Mouse (Mus musculus): ENCODE measurements around the gene Cfap157. TPM values are rescaled to one million over a fixed set of nuclear protein-coding genes. Genes with fewer than 3 reads are reported as not detected.

The Cfap157 gene
- polyA plus RNA-seq, 2 experiments: not detected

- no peak for DNase-seq (ENCODE audit: low read depth in 3 of 3, low spot score in 3 of 3)
- Histone ChIP-seq H3K36me3 (replicated peaks; ENCODE audit: control insufficient read depth, insufficient read depth, low read depth) (no peaks in the 10 kb centered on the region), H3K4me2 (ENCODE audit: low read depth) (no peak overlapping the region), H3K4me1 (replicated peaks; ENCODE audit: control insufficient read depth in 2 of 2, insufficient read depth in 2 of 2, low read length in 1 of 2) (no peaks in the 10 kb centered on the region), H3K4me3 (ENCODE audit: insufficient read depth in 1 of 2, low read depth in 2 of 2, low read length in 2 of 2) (no peak overlapping the region), H3K27ac (no peak overlapping the region), H3K27me3 (ENCODE audit: control insufficient read depth, insufficient read depth, low read length) (no peaks in the 10 kb centered on the region), H3K9me3 (ENCODE audit: control insufficient read depth, low read length) (no peaks in the 10 kb centered on the region), H3K9ac (replicated peaks) (no peak overlapping the region)
- ATAC-seq (ENCODE audit: insufficient read depth): no peak
- 67% methylated on average over 7 of the region's 7 CpGs for WGBS (ENCODE audit: insufficient replicate concordance)
- no peak for TF ChIP-seq EP300 (IDR thresholded peaks at IDR 0.05; ENCODE audit: low read depth)
- TF ChIP-seq CTCF (IDR thresholded peaks at IDR 0.05; ENCODE audit: low read depth): no peak
Measured at GRCm38 (mm10) chr2:32817589-32817988, 33.4 kb upstream of the Cfap157 start.

- TF ChIP-seq EP300 (IDR thresholded peaks at IDR 0.05; ENCODE audit: low read depth): no peak
- TF ChIP-seq CTCF (IDR thresholded peaks at IDR 0.05; ENCODE audit: low read depth): no peak
- H3K27me3 ChIP-seq (ENCODE audit: control insufficient read depth, insufficient read depth, low read length): no peaks in the 10 kb centered on the region
- no peak overlapping the region for H3K4me3 ChIP-seq (ENCODE audit: insufficient read depth in 1 of 2, low read depth in 2 of 2, low read length in 2 of 2)
- H3K9ac ChIP-seq (replicated peaks): no peak overlapping the region
- H3K27ac ChIP-seq: no peak overlapping the region
- WGBS (ENCODE audit: insufficient replicate concordance): 66% methylated on average over 17 of the region's 17 CpGs
- H3K4me1 ChIP-seq (replicated peaks; ENCODE audit: control insufficient read depth in 2 of 2, insufficient read depth in 2 of 2, low read length in 1 of 2): no peaks in the 10 kb centered on the region
- H3K36me3 ChIP-seq (replicated peaks; ENCODE audit: control insufficient read depth, insufficient read depth, low read depth): no peaks in the 10 kb centered on the region
- no peaks in the 10 kb centered on the region for H3K9me3 ChIP-seq (ENCODE audit: control insufficient read depth, low read length)
- no peak for DNase-seq (ENCODE audit: low read depth in 3 of 3, low spot score in 3 of 3)
- no peak for ATAC-seq (ENCODE audit: insufficient read depth)
- no peak overlapping the region for H3K4me2 ChIP-seq (ENCODE audit: low read depth)
Measured at GRCm38 (mm10) chr2:32816946-32817581, 32.8 kb upstream of the Cfap157 start.

GRCm38 (mm10) chr2:32816497-32816896 is 32.3 kb upstream of the Cfap157 start:
- peaks cover 0 to 1% of the 10 kb centered on the region in 2 experiments; a peak in 1 of 4 replicates for H3K4me1 ChIP-seq (replicated peaks; ENCODE audit: control insufficient read depth in 2 of 2, insufficient read depth in 2 of 2, low read length in 1 of 2)
- H3K27me3 ChIP-seq (ENCODE audit: control insufficient read depth, insufficient read depth, low read length): no peaks in the 10 kb centered on the region
- ATAC-seq (ENCODE audit: insufficient read depth) (no peak), DNase-seq (ENCODE audit: low read depth in 3 of 3, low spot score in 3 of 3) (no peak)
- no peak for TF ChIP-seq CTCF (IDR thresholded peaks at IDR 0.05; ENCODE audit: low read depth)
- no peak for TF ChIP-seq EP300 (IDR thresholded peaks at IDR 0.05; ENCODE audit: low read depth)
- no peak overlapping the region for H3K4me2 ChIP-seq (ENCODE audit: low read depth)
- no peak overlapping the region for H3K27ac ChIP-seq
- 75% methylated on average over 2 of the region's 2 CpGs for WGBS (ENCODE audit: insufficient replicate concordance)
- no peaks in the 10 kb centered on the region for H3K36me3 ChIP-seq (replicated peaks; ENCODE audit: control insufficient read depth, insufficient read depth, low read depth)
- H3K9ac ChIP-seq (replicated peaks): no peak overlapping the region
- no peaks in the 10 kb centered on the region for H3K9me3 ChIP-seq (ENCODE audit: control insufficient read depth, low read length)
- no peak overlapping the region for H3K4me3 ChIP-seq (ENCODE audit: insufficient read depth in 1 of 2, low read depth in 2 of 2, low read length in 2 of 2)

GRCm38 (mm10) chr2:32811959-32812358 is 27.7 kb upstream of the Cfap157 start:
- Histone ChIP-seq H3K36me3 (replicated peaks; ENCODE audit: control insufficient read depth, insufficient read depth, low read depth) (no peaks in the 10 kb centered on the region), H3K9me3 (ENCODE audit: control insufficient read depth, low read length) (no peaks in the 10 kb centered on the region), H3K4me1 (replicated peaks; ENCODE audit: control insufficient read depth in 2 of 2, insufficient read depth in 2 of 2, low read length in 1 of 2) (peaks cover 0 to 2% of the 10 kb centered on the region in 2 experiments; a peak in 1 of 4 replicates), H3K9ac (replicated peaks) (no peak overlapping the region), H3K27ac (no peak overlapping the region), H3K4me2 (ENCODE audit: low read depth) (no peak overlapping the region), H3K27me3 (ENCODE audit: control insufficient read depth, insufficient read depth, low read length) (no peaks in the 10 kb centered on the region), H3K4me3 (ENCODE audit: insufficient read depth in 1 of 2, low read depth in 2 of 2, low read length in 2 of 2) (no peak overlapping the region)
- WGBS (ENCODE audit: insufficient replicate concordance): 72% methylated on average over 8 of the region's 8 CpGs
- TF ChIP-seq CTCF (IDR thresholded peaks at IDR 0.05; ENCODE audit: low read depth): no peak
- no peak for TF ChIP-seq EP300 (IDR thresholded peaks at IDR 0.05; ENCODE audit: low read depth)
- DNase-seq (ENCODE audit: low read depth in 3 of 3, low spot score in 3 of 3) (no peak), ATAC-seq (ENCODE audit: insufficient read depth) (no peak)

- DNase-seq (ENCODE audit: low read depth in 3 of 3, low spot score in 3 of 3) (no peak), ATAC-seq (ENCODE audit: insufficient read depth) (no peak)
- Histone ChIP-seq H3K9me3 (ENCODE audit: control insufficient read depth, low read length) (no peaks in the 10 kb centered on the region), H3K4me2 (ENCODE audit: low read depth) (no peak overlapping the region), H3K27me3 (ENCODE audit: control insufficient read depth, insufficient read depth, low read length) (no peaks in the 10 kb centered on the region), H3K4me3 (ENCODE audit: insufficient read depth in 1 of 2, low read depth in 2 of 2, low read length in 2 of 2) (no peak overlapping the region), H3K27ac (no peak overlapping the region), H3K36me3 (replicated peaks; ENCODE audit: control insufficient read depth, insufficient read depth, low read depth) (no peaks in the 10 kb centered on the region), H3K4me1 (replicated peaks; ENCODE audit: control insufficient read depth in 2 of 2, insufficient read depth in 2 of 2, low read length in 1 of 2) (peaks cover 0 to 2% of the 10 kb centered on the region in 2 experiments; a peak in 1 of 4 replicates), H3K9ac (replicated peaks) (no peak overlapping the region)
- WGBS (ENCODE audit: insufficient replicate concordance): 81% methylated on average over 14 of the region's 14 CpGs
- TF ChIP-seq EP300 (IDR thresholded peaks at IDR 0.05; ENCODE audit: low read depth) (no peak), CTCF (IDR thresholded peaks at IDR 0.05; ENCODE audit: low read depth) (no peak)
Measured at GRCm38 (mm10) chr2:32808816-32809566, 24.8 kb upstream of the Cfap157 start.
